Mouse (Mus musculus): ENCODE results near the gene Col5a2.

The Col5a2 gene

DNA sequence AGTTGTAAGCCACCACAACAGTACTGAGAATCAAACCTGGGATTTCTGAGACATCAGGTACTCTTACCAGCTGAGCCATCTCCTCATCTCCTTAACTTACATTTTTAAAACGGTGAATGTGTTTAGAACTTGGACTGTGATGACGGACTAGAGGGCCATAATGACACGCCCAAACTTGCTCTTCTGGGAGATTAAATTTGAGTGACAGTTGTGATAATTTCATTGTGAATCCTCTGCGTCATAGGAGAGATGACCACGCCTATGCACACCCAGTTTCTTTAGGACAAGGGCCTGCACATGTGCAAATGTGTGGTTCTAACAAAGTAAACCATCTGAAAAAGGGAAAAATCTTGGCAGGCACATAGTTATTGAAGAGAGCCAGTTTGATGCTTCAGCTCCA, 79.2 kb downstream of the Col5a2 start:
- no peak for DNase-seq

DNA sequence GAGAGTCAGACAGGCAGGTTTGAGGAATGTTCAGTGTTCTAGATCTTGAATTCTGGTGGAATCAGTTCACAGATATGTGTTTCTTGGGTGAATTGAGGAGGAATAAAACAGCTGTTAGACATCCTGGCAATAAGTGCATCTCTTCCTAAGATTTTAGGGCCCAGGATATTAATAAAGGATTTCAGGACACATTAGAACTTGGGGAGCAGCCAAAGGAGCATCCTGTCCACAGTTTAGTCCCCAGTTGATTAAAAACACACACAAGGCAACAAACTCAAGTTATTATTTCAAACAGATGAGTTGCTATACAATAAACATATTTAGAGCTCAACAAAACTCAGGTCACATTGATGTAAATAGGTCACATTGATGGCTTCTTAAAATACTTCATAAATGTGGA, 82.5 kb downstream of the Col5a2 start:
- no peak for DNase-seq

DNA sequence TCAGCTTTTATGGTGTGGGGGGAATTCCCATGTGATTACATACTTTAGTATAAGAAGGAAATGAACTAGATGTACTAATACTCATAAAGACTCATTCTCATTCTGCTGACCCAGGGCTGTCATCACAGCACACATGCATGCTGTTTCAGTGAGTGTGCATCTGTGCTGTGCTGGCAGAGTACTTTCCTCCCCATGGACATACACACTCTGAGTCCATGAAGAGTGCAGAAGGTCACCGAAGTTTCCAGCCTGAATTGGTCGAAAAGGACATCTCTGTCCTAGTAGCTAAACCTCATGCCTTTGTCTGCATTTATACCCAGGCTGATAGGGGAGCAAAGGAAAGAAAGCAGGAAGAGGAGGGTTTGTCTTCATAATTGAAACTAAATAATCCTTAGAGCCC, 83.2 kb downstream of the Col5a2 start:
- no peak for DNase-seq

- DNase-seq: no peak
Measured at GRCm38 (mm10) chr1:45381866-45382265, 121.2 kb downstream of the Col5a2 start.

- no peak for DNase-seq
Measured at GRCm38 (mm10) chr1:45379992-45380690, 122.9 kb downstream of the Col5a2 start.

DNA sequence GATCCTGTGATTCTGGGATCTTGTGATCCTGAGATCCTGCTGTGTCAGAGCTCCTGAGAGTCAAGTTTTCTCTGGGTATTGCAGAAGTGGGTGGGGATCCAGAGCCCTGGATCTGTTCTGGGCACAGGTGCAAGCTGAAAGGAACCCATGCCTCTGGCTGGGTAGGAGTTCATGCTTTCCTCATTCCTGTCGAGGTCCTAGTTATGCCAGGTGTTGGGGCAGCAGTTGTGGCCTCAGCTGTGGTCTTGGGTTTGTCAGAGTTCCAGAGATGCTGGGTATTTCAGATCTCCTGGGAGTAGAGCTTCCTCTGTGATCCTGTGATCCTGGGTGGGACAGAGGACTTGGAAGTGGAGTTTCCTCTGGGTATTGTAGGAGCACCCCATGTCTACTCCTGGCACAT, 137.7 kb downstream of the Col5a2 start:
- DNase-seq: no peak

GRCm38 (mm10) chr1:45363274-45363673, 139.8 kb downstream of the Col5a2 start:
- DNase-seq: no peak

DNA sequence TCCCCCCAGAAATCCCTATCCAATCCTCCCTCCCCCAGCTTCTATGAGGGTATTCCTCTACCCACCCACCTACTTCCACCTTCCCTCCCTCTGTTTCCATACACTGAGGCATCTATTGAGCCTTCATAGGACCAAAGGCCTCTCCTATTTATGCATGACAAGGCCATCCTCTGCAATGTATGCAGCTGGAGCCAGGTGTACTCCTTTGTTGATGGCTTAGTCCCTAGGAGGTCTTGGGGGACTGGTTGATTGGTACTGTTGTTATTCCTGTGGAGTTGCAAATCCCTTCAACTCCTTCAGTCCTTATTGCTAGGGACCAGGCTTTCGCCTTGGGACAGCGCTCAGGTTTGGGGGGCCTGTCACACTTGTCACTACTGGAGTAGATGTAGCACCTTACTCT, 143.4 kb downstream of the Col5a2 start:
- DNase-seq: no peak

- DNase-seq: no peak
Measured at GRCm38 (mm10) chr1:45359147-45359546, 143.9 kb downstream of the Col5a2 start.

DNA sequence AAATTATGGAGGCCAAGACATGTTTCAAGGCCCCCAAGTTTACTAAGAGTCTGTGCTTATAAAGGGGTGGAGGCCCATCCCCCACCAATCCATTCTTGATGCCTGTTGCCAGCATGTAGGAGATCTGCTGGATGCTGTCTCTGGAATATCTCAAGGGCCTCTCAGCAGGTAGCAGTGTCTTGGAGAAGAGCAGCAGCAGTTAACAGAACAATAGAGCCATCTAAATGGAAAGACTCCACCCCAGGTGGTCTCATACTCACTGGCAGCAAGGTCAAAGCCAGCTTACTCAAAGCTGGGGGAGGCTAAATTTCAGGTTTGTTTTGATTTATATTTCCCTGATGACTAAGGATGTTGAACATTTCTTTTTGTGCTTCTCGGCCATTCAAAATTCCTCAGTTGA, 145.1 kb downstream of the Col5a2 start:
- DNase-seq: no peak

DNA sequence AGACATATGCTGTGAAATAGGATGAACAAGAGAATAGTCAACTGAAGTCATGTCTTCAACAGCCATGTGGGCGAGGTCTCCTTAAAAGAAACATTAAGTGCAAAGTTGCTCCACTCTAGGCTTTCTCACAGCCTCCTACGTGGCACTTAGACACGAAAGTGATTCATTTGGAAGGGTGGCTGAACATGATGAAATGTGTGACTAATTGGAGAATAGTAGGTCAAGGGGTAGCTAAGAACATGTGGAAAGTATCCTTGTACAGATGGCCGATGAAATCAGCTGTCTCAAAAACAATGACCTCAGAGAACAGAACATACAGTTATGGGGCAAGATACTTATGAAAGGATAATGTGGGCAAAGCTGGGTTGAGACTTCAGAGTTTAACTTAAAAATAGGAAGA, 147.1 kb downstream of the Col5a2 start:
- DNase-seq: no peak

DNA sequence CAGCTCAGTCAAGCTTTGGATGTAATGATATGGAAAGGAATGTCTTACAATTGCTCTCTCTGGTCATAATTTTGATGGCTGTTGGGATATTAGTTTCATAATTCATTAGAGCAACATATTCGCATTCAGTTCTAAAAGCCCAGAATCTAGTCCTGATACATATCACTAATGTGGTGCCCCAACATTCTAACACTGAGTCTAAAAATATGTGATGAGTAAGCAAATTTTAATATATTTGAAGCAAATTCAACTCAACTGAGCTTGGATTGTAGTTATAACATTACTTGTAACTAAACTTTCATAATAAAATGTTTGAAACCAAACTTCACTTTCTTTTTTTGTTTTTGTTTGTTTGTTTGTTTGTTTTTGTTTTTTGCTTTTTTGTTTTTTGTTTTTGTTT, 173.9 kb downstream of the Col5a2 start:
- no peak for DNase-seq
